Mouse (Mus musculus) embryonic stem cell, embryonic (primary cell): ENCODE data around the gene Cd200.
"Not testable (repeated sequence)": the region's sequence is repeated elsewhere in the genome, so short reads cannot be mapped to it uniquely, and the experiment has no call there.

Experiments
- CTCF ChIA-PET, 4 experiments: fragments of 300-600 bp in 2 of 4; fragments of 350-600 bp in 2 of 4; sonication (Branson Sonifier 250); formaldehyde crosslinking; loops; one replicate each; lab custom pipeline; 2022; ENCODE audit warnings: inconsistent platforms in 2 of 4; lab: Charles Lee
- POLR2A ChIA-PET, 4 experiments: fragments of 300-600 bp in 2 of 4; fragments of 350-600 bp in 2 of 4; sonication (Branson Sonifier 250); formaldehyde crosslinking; loops; one replicate each; lab custom pipeline; 2022; ENCODE audit warnings: antibody characterized with exemption in 4 of 4, inconsistent platforms in 1 of 4; lab: Charles Lee

The Cd200 gene

GRCm38 (mm10) chr16:45389041-45389440 is 19.8 kb downstream of the Cd200 start:
- POLR2A ChIA-PET, result no interaction called here

GRCm38 (mm10) chr16:45381811-45382210 is 27.0 kb downstream of the Cd200 start:
- POLR2A ChIA-PET, result no interaction called here
- CTCF ChIA-PET, result no interaction called here

More at GRCm38 (mm10) chr16:45389041-45389440, 19.8 kb downstream of the Cd200 start:
- CTCF ChIA-PET, result no interaction called here

GRCm38 (mm10) chr16:45378959-45379358 is 29.9 kb downstream of the Cd200 start:
- CTCF ChIA-PET, result no interaction called here
- POLR2A ChIA-PET, result no interaction called here

GRCm38 (mm10) chr16:45378147-45378943 is 30.5 kb downstream of the Cd200 start:
- ChIA-PET CTCF (interaction anchor here in 1 of 4 experiments (0.5 kb wide), 1 partner anchor 1129 kb away, joined by 8 read pairs; no protein-coding TSS in a partner anchor), POLR2A (no interaction called here)

- POLR2A ChIA-PET, result interaction anchor here in 1 of 4 experiments (0.6 kb wide), 1 partner anchor 257 kb away, joined by 3 read pairs; no protein-coding TSS in a partner anchor
- CTCF ChIA-PET, result interaction anchor here in 1 of 4 experiments (0.5 kb wide), 1 partner anchor 1130 kb away, joined by 8 read pairs; no protein-coding TSS in a partner anchor
These were observed 31.5 kb downstream of the Cd200 start for GRCm38 (mm10) chr16:45377332-45377731.

GRCm38 (mm10) chr16:45376812-45377211 is 32.0 kb downstream of the Cd200 start:
- CTCF ChIA-PET, result interaction anchor here in 1 of 4 experiments (0.5 kb wide), 1 partner anchor 129 kb away, joined by 3 read pairs; no protein-coding TSS in a partner anchor

GRCm38 (mm10) chr16:45376294-45376693 is 32.6 kb downstream of the Cd200 start:
- CTCF ChIA-PET, result no interaction called here

More at GRCm38 (mm10) chr16:45376812-45377211, 32.0 kb downstream of the Cd200 start:
- POLR2A ChIA-PET, result interaction anchor here in 2 of 4 experiments (0.6 to 0.7 kb wide), 3 partner anchors 27 to 292 kb away, joined by 3 to 8 read pairs (median 4); no protein-coding TSS in a partner anchor

GRCm38 (mm10) chr16:45375506-45376225 is 33.2 kb downstream of the Cd200 start:
- ChIA-PET CTCF (no interaction called here), POLR2A (interaction anchor here in 1 of 4 experiments (0.6 kb wide), 1 partner anchor 21 kb away, joined by 5 read pairs; no protein-coding TSS in a partner anchor)

More at GRCm38 (mm10) chr16:45376294-45376693, 32.6 kb downstream of the Cd200 start:
- POLR2A ChIA-PET, result interaction anchor here in 2 of 4 experiments (0.6 to 0.7 kb wide), 3 partner anchors 26 to 291 kb away, joined by 3 to 8 read pairs (median 4); no protein-coding TSS in a partner anchor

- ChIA-PET CTCF (no interaction called here), POLR2A (interaction anchor here in 1 of 4 experiments (0.6 kb wide), 1 partner anchor 16 kb away, joined by 3 read pairs; no protein-coding TSS in a partner anchor)
These were observed 34.8 kb downstream of the Cd200 start for GRCm38 (mm10) chr16:45374074-45374473.

GRCm38 (mm10) chr16:45371076-45371475 is 37.8 kb downstream of the Cd200 start:
- CTCF ChIA-PET, result no interaction called here
- POLR2A ChIA-PET, result no interaction called here

- POLR2A ChIA-PET, result interaction anchor here in 1 of 4 experiments (0.6 kb wide), 1 partner anchor 573 kb away, joined by 3 read pairs; no protein-coding TSS in a partner anchor
- CTCF ChIA-PET, result interaction anchor here in 1 of 4 experiments (0.6 kb wide), 1 partner anchor 445 kb away, joined by 4 read pairs; no protein-coding TSS in a partner anchor
These were observed 39.4 kb downstream of the Cd200 start for GRCm38 (mm10) chr16:45369285-45369965.

- POLR2A ChIA-PET, result no interaction called here
These were observed 42.7 kb downstream of the Cd200 start for GRCm38 (mm10) chr16:45366111-45366510.

GRCm38 (mm10) chr16:45365353-45365752 is 43.5 kb downstream of the Cd200 start:
- ChIA-PET POLR2A (no interaction called here), CTCF (no interaction called here)

More at GRCm38 (mm10) chr16:45366111-45366510, 42.7 kb downstream of the Cd200 start:
- CTCF ChIA-PET, result no interaction called here

GRCm38 (mm10) chr16:45364627-45365026 is 44.2 kb downstream of the Cd200 start:
- POLR2A ChIA-PET, result no interaction called here
- CTCF ChIA-PET, result no interaction called here

- ChIA-PET POLR2A (no interaction called here), CTCF (no interaction called here)
These were observed 45.3 kb downstream of the Cd200 start for GRCm38 (mm10) chr16:45363480-45364045.

GRCm38 (mm10) chr16:45361450-45361849 is 47.4 kb downstream of the Cd200 start:
- ChIA-PET POLR2A (interaction anchor here in 1 of 4 experiments (0.7 kb wide), 1 partner anchor 304 kb away, joined by 3 read pairs; no protein-coding TSS in a partner anchor), CTCF (no interaction called here)

GRCm38 (mm10) chr16:45358441-45358840 is 50.4 kb downstream of the Cd200 start:
- CTCF ChIA-PET, POLR2A ChIA-PET: not testable (repeated sequence)

- POLR2A ChIA-PET, result no interaction called here
- CTCF ChIA-PET, result no interaction called here
These were observed 51.7 kb downstream of the Cd200 start for GRCm38 (mm10) chr16:45357134-45357533.
